Mouse (Mus musculus) cerebellum, postnatal 10 days (tissue): ENCODE measurements around the gene Fam129a.

Experiments used
- DNase-seq, 2 experiments: peaks; one replicate each; pipeline ENCODE4 v3.0.0; 2021; ENCODE audit warnings: mixed read lengths in 2 of 2

Gene Fam129a

GRCm38 (mm10) chr1:151754028-151754489 lies 183.1 kb downstream of the Fam129a start:
- peak; percentile 12 to 27 for DNase-seq

GRCm38 (mm10) chr1:151754881-151755659 lies 184.1 kb downstream of the Fam129a start, which contains the start of gene Edem3:
Gene Edem3 (plus strand): TSS chr1:151755371.
- DNase-seq: peak; percentile 96 to 99

GRCm38 (mm10) chr1:151755660-151756424 lies 184.9 kb downstream of the Fam129a start:
- DNase-seq: peak in 1 of 2 experiments; percentile 74

- DNase-seq: no peak
Measured at GRCm38 (mm10) chr1:151756425-151756728, 185.4 kb downstream of the Fam129a start.

- DNase-seq: no peak
Measured at GRCm38 (mm10) chr1:151758301-151758700, 187.3 kb downstream of the Fam129a start.

- DNase-seq: no peak
Measured at GRCm38 (mm10) chr1:151758991-151759390, 188.0 kb downstream of the Fam129a start.

- DNase-seq: no peak
Measured at GRCm38 (mm10) chr1:151764236-151764635, 193.2 kb downstream of the Fam129a start.

- no peak for DNase-seq
Measured at GRCm38 (mm10) chr1:151766166-151766565, 195.2 kb downstream of the Fam129a start.

GRCm38 (mm10) chr1:151766976-151767654 lies 196.1 kb downstream of the Fam129a start:
- DNase-seq: peak in 1 of 2 experiments; percentile 12

GRCm38 (mm10) chr1:151769200-151769913 lies 198.4 kb downstream of the Fam129a start:
- peak; percentile 12 to 16 for DNase-seq
